Mouse (Mus musculus) heart, adult 2 months (tissue): ENCODE results near the gene Itpkb.

Experiments
- CTCF ChIP-seq: fragments of 200-600 bp; IDR thresholded peaks from 2 replicates; pipeline ENCODE4 v1.8.1; 2022; ENCODE audit warnings: antibody characterized with exemption, mild to moderate bottlenecking, moderate library complexity
- POLR2A ChIP-seq: fragments of 200-500 bp; IDR thresholded peaks from 2 replicates; pipeline ENCODE4 v1.6.1; 2011; ENCODE audit warnings: mild to moderate bottlenecking, low read depth, low read length, control low read depth; ENCODE audit not compliant: insufficient read depth

DNA sequence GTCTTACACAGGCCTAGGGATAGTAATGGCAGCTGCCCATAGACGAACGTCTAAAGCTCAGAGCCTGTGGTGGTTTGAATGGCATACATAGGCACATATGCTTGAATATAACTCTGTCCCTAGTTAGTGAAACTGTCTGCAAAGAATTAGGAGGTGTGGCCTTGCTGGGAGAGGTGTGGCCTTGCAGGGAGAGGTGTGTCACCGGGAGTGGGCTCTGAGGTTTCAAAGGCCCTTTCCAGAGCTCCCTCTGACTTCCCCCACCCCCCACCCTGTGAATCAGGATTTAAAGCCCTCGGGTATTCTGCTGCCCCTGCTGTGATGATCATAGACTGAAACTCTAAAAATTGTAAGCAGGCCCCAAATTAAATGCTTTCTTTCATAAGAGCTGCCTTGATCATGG, 29.3 kb upstream of the Itpkb start:
- no peak for TF ChIP-seq POLR2A
- TF ChIP-seq CTCF: no peak
